Mouse (Mus musculus): Measurements from ENCODE around the gene Chchd5. TPM values are rescaled to one million over a fixed set of nuclear protein-coding genes. Genes with fewer than 3 reads are reported as not detected.

Gene Chchd5
- total and polyA plus RNA-seq, 2 experiments from 2014 or later = 17.1 to 21.4 TPM

DNA sequence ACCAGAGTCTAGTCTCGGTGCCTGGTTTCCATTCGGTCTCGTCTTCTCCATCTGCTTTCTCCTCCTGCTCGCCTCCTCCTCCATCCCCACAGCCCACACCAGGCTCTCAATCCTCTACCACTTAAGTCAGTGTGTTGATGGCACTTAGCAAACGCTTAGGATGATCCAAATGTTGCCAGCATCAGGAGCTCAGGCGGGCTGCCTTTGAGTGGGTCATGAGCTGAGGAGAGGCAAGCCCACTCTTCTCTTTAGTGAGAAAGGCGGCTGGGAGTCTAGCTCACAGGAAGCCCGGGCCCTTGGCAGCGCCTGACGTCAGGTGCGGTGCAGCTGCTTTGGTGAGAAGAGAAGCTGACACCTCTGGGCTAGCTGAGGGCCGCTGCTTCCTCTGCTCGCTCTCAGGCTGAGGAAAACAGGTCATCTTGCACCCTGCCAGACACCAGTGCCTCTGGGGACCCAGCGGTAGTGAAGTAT, 54.1 kb downstream of the Chchd5 start:
- Histone ChIP-seq H3K4me1 (ENCODE audit: insufficient read depth) (no peaks in the 10 kb centered on the region), H3K27ac (ENCODE audit: low read depth, low read length) (no peak overlapping the region), H3K27me3 (ENCODE audit: insufficient read depth, low read length) (no peaks in the 10 kb centered on the region), H3K9ac (no peak overlapping the region), H3K4me2 (ENCODE audit: low read depth) (no peak overlapping the region), H3K9me3 (ENCODE audit: low read length) (no peaks in the 10 kb centered on the region), H3K4me3 (ENCODE audit: low read depth, low read length) (no peak overlapping the region), H3K36me3 (ENCODE audit: insufficient read depth) (no peaks in the 10 kb centered on the region)
- ATAC-seq = no peak
- WGBS = 83% methylated on average over 14 of the region's 14 CpGs
- no peak for DNase-seq
- TF ChIP-seq CTCF (IDR thresholded peaks at IDR 0.05; ENCODE audit: low read depth) = no peak

Other genes with a start within 250 kb of the Chchd5 start
- 6.1 and 6.8 TPM in 2 replicates for gene Zc3h8, start 185.6 kb upstream of the Chchd5 start, total RNA-seq (2014; rRNA removed)
- 11.0 and 11.9 TPM in 2 replicates for gene Zc3h8, start 185.6 kb upstream of the Chchd5 start, polyA plus RNA-seq (2015; fragmentation: Nextera tagmentation; extraction: Ambion mirVana)
- gene Zc3h6, start 162.3 kb upstream of the Chchd5 start, total RNA-seq (2014; rRNA removed) = 7.4 and 13.0 TPM in 2 replicates
- 4.5 and 5.2 TPM in 2 replicates for gene Zc3h6, start 162.3 kb upstream of the Chchd5 start, polyA plus RNA-seq (2015; fragmentation: Nextera tagmentation; extraction: Ambion mirVana)
- gene Gm10762, start 162.0 kb upstream of the Chchd5 start, total RNA-seq (2014; rRNA removed) = 26.1 and 26.8 TPM in 2 replicates
- gene Gm10762, start 162.0 kb upstream of the Chchd5 start, polyA plus RNA-seq (2015; fragmentation: Nextera tagmentation; extraction: Ambion mirVana) = 20.1 and 22.0 TPM in 2 replicates
- 0.23 and 1.4 TPM in 2 replicates for gene Vinac1, start 81.5 kb upstream of the Chchd5 start, total RNA-seq (2014; rRNA removed)
- gene Vinac1, start 81.5 kb upstream of the Chchd5 start, polyA plus RNA-seq (2015; fragmentation: Nextera tagmentation; extraction: Ambion mirVana) = 0.16 and 0.24 TPM in 2 replicates
- gene Ttl, start 63.8 kb upstream of the Chchd5 start, total RNA-seq (2014; rRNA removed) = 66.0 and 66.2 TPM in 2 replicates
- gene Ttl, start 63.8 kb upstream of the Chchd5 start, polyA plus RNA-seq (2015; fragmentation: Nextera tagmentation; extraction: Ambion mirVana) = 28.0 and 31.7 TPM in 2 replicates
- gene Polr1b, start 28.7 kb upstream of the Chchd5 start, total RNA-seq (2014; rRNA removed) = 24.9 and 25.5 TPM in 2 replicates
- gene Polr1b, start 28.7 kb upstream of the Chchd5 start, polyA plus RNA-seq (2015; fragmentation: Nextera tagmentation; extraction: Ambion mirVana) = 9.5 and 12.0 TPM in 2 replicates
- 68.7 and 73.5 TPM in 2 replicates for gene Slc20a1, start 69.1 kb downstream of the Chchd5 start, total RNA-seq (2014; rRNA removed)
- gene Slc20a1, start 69.1 kb downstream of the Chchd5 start, polyA plus RNA-seq (2015; fragmentation: Nextera tagmentation; extraction: Ambion mirVana) = 27.4 and 36.5 TPM in 2 replicates
- 5.3 and 9.1 TPM in 2 replicates for gene Ckap2l, start 167.5 kb downstream of the Chchd5 start, total RNA-seq (2014; rRNA removed)
- gene Ckap2l, start 167.5 kb downstream of the Chchd5 start, polyA plus RNA-seq (2015; fragmentation: Nextera tagmentation; extraction: Ambion mirVana) = 8.9 and 9.8 TPM in 2 replicates
- 0.10 TPM in 1 of 2 replicates, not detected in the other for gene Il1a, start 180.3 kb downstream of the Chchd5 start, total RNA-seq (2014; rRNA removed)
- gene Il1a, start 180.3 kb downstream of the Chchd5 start, polyA plus RNA-seq (2015; fragmentation: Nextera tagmentation; extraction: Ambion mirVana) = 0.34 and 0.38 TPM in 2 replicates
- gene Il1b, start 241.4 kb downstream of the Chchd5 start, total RNA-seq (2014; rRNA removed) = 0.62 TPM in 1 of 2 replicates, not detected in the other
- 0.14 and 0.15 TPM in 2 replicates for gene Il1b, start 241.4 kb downstream of the Chchd5 start, polyA plus RNA-seq (2015; fragmentation: Nextera tagmentation; extraction: Ambion mirVana)

Data from forebrain, postnatal 0 days (tissue).